Mouse (Mus musculus) mature B cell (primary cell): ENCODE results near the gene Rmnd1.

ENCODE experiments used
- in situ Hi-C: fragments of 300-500 bp; cut with MboI; formaldehyde crosslinking; loops from 2 replicates; pipeline ENCODE4 v1.14.3; 2019

Gene Rmnd1

DNA sequence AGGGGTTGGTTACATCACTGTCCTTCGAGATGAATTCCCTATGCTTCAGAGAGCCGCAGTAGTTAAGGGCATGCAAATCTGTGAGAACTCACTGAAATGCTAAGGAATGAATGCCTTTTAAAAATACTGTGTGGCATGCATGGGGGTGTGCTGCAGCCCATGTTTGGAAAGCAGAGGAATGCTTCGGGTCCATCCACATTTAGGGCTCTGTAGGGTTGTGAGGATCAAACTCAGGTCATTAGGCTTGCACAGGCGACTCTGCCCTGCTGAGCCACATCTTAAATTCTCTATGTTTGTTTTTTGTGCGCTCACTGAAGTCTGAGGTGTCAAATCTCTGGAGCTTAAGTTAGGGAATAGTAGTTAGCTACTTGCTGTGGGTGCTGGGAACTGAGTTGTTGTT is 41.1 kb downstream of the Rmnd1 start:
- in situ Hi-C loops, result no loop called here

DNA sequence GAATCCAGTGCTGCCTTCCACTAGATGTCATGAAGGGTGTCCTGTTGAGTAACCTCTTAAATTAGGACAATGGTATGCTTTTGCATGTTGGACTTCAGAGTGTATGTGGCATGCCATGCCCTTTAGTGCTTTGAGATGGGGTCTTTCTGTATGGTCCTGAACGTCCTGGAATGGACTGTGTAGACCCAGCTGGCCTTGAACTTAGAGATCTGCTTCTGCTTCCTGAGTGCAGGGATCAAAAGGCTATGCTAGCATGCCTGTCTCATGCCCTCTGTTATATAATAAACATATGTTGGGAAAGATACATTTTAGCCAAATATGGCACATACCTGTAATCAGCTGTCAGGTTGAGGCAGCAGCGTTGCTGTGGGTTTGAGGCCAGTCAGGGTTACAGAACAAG is 41.6 kb downstream of the Rmnd1 start:
- in situ Hi-C loops, result no loop called here

DNA sequence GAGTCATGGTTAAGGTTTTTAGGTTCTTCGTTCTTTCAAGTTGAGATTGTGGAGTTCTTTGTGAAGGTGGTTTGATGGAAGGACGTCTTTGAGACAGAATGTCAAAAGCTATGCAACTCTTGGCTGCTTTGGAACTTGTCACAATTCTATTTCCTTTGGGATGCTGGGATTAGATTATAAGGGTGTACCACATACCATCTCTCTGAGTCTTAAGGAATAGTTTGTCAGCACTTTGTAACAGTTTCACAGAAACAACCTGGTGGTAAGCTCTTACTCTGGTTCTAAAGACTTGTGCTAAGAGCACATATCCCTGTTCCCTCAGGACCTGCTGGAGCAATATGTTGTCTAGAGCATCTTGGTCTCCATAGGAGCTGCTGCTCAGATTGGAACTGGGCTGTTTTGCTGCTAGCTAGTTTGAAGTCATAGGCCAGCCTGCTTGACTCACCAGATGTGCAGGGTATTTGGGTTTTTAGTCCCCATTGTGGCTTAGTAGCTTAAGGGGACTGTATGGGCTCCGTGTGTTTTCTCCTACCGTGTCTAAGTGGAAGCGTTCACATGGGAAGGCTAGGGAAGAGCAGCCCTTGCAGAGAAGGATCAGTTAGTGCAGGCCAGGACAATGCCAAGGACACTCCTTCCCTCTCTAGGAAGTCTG is 42.6 kb downstream of the Rmnd1 start:
- in situ Hi-C loops, result no loop called here

DNA sequence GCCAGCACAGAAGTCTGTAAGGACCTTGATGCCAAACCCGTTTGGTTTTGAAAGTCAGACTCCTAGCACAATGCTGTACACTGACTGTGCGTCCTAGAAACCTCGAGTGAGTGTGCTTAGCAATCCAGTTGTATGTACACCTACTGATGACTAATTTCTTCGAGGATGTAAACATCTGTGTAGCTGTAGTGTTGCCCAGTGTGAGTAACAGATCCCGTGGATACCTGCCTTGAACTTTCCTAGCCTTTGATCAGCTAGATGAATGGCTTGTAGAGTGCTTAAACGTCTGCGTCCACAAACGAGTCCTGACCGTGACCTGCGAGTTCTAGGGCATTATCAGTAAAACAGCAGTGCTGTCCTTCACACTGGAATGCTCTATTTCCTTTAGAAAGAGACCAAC is 43.2 kb downstream of the Rmnd1 start:
- in situ Hi-C loops, result no loop called here

DNA sequence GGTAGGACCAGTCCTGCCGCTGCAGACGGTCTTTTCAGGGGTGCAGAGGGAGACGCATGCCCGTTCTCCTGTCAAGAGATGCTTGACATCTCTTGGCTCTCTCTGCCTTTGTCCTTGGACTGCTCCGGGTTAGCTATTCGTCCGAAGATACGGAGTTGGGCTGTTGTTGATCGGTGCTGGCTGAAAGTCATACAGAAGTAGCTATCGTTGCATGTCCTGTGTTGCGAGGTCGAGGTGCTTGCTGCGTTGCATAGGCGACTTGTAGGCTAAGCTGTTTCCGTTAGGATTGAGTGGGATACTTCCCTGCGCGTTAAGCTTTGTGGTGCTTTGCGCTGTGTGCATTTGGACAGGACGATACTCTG is 43.8 kb downstream of the Rmnd1 start:
- in situ Hi-C loops, result no loop called here

DNA sequence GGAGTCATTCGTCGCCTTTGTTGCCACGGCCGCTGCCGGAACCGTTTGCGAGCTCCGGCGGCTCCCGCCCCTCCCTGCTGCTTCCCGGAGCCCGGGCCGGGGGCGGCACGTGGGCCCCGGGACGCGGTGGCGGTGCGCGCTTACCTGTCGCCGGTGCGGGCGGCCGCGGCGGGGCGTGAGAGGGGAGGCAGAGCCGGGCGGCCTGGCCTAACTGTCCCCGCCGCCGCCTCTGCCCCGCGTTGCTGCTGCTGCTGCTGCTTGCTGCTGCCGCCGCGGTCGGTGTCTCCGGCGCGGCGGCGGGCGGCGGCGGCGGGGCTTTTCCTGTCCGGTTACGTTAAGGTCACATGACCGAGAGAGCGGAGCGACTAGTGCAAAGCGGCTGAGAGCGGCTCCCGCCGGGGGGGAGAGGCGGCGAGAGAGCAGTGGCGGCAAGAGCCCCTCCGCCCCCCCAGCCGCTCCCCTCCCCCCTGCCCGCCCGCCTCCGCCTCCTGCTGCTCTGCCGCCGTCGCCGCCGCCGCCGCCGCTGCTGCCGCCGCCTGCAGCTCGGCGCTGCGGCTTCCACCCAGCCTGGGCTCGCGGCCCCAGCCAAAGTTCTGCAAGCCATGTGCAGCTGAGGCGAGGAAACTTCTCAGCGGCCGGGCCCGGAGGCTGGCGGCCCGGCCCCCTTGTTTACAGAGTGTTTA is 44.3 kb downstream of the Rmnd1 start, which contains the start of gene Zbtb2:
Gene Zbtb2, minus strand, starts transcription at position 408 of the 683 bp plus-strand sequence.
- in situ Hi-C loops, result no loop called here

DNA sequence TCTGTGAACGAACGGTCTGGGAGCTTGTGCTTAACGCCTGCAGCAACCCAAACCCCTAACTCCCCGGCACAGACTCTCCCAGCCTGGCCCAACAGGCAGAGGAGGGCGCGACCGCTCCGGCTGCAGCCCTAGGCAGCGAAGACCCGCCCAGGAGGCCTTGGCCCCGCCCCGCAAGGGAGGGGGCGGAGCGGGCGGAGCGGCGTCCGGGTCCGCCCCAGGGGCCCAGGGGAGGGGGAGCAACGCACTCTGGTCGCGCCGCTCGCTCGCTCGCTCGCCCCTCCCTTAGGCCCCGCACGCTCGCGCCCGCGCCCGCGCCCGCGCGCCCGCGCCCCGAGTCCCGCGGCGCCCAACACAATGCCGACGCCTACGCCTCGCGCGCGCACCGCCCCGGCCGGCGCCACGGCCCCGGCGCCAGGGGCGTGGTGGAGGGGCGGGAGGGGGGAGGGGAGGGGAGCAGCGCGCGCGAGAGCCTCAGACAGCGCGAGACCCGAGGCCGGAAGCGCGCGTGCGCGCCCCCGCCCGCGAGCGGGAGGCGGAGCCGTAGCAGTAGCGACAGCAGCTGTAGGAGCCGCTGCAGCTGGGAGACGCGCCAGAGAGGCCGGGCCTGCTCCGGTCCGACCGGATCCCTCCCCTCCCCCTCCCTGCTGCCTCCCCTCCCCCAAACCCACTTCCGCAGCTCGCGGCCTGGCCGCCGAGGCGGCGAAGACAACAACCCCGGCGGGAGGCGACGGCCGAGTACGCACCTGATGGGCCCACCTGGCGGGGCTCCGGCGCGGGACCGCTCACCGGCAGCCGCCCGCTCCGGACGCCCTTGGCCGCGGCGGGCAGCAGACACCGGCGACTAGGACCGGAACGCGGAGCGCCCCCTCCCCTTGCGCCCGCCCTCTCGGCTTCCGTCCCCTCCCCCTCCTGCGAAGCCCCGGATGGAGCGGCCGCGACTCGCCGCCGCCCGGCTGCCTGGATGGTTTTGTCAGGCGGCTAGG is 45.3 kb downstream of the Rmnd1 start:
- in situ Hi-C loops, result no loop called here

DNA sequence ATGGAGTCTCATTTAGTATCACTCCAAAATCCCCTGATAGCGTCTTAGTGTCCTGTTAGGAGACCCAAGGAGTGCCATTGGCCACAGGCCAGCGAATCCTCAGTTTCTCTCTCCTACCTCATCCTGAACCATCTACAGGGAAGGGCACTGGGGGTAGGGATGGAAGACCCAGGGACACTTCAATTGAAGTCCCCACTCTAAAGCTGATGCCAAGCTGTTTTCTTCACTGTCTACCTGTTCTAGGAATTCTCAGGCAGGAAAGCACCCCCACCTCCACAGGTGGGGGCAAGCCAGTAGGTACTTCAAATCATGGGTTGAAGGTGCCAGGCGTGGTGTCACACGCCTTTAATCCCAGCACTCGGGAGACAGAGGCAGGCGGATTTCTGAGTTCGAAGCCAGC is 47.9 kb downstream of the Rmnd1 start:
- in situ Hi-C loops, result no loop called here

DNA sequence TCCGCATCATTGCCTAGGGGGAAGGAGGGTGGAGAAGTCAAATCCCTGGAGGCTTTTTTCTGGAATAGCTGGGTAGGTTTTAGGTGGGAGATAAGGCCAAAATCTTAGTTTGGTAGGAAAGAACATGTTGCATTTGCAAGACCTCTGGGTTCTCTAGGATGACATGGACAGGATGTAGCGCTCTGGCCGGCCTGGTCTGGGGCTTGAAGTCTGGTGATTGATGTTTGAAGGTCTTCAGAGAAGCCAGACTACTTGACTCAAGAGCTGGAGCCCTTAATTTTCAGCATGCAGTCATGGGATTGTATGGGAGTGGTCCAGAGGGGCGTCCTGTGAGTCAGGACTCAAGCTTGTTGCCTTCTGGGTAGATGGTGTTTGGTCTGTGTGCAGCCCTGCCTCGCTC is 51.4 kb downstream of the Rmnd1 start:
- in situ Hi-C loops, result no loop called here

DNA sequence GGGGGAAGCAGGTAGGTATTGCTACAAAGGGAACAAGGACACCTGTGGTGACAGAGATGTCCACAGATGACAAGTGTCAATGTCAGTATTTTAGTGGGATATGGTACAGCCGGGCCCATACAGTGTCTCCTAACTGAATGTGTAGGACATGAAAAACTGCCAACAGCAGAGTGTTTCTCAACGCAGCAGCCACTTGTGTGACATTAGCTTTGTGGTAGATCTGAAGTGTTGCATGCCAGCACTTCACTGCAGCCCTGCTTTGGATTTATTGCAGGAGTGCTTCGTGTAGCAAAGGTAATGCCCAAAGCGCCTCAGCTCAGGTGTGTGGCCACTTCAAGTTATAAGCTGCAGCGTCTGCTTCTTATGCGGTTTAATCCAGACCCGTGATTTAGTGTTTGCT is 55.3 kb downstream of the Rmnd1 start:
- in situ Hi-C loops, result no loop called here

DNA sequence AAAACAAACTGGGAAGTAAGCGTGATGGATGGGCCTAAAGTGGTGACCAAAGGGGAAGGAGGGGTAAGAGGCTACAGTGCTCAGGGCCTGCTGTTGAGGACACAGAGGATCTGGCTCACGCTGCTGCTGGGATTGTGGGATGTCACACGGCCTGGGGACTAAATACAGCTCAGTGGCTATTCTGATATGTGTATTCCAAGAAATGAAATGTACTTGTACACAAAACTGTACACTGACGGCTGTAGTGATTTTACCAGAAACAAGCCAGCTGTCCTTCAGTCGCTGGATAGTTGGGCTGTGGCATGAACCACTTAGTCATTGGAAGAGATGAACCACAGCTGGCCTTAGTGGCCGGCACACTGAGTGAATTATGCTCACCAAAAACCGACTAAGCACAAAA is 55.7 kb downstream of the Rmnd1 start:
- in situ Hi-C loops, result no loop called here

DNA sequence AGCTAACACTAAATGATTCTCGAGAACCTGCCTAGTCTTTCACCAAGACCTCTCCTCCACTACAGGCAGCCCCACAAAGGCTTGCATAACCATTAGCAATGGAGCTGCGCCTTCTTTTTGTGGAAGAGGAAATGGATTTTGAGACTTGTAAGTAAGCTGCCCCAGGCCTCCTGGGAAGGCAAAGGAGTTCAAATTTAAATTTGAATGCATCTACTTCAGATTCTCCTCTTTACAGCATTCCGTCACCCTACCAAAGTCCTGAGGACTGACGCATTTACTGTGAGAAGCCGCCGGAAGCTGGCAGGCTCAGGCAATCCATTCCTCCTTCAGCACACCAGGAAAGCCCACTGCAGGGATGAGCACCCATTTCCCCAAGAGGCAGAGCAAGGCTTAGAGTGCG is 56.9 kb downstream of the Rmnd1 start:
- in situ Hi-C loops, result no loop called here

DNA sequence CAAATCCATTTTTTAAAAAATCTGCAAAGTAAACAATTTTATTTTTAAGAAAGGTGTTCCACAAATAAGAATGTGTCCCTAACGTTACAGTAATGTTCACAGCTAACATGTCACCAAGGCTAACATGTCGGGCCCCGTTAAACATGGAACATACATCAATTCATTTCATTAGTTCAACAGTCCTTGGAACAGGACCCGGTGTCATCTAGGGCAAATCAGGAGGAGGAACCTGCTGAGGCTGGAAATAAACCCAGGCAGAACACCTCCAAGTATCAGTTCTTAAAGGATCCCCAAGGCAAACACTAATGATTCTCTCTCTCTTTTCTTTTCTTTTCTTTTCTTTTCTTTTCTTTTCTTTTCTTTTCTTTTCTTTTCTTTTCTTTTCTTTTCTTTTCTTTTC is 57.5 kb downstream of the Rmnd1 start:
- in situ Hi-C loops, result no loop called here

DNA sequence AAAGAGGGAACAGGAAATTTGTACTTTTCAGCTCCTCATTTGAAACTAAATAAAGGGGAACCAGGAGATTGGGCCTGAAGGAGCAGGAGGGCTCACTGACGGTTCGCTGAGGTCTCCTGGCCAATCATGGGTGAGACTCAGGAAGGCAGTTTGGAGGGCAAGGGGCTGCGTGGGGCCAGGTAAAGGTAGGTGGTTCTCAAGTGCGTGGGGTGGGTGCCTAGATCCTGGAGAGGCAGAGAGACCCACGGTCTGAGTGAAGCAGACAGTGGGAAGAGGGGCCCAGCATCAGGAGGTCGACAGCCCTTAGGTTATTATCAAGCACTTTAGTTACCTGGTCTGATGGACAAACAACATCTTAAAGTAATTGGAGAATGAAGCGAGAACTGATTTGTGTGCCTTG is 57.9 kb downstream of the Rmnd1 start:
- in situ Hi-C loops, result no loop called here

DNA sequence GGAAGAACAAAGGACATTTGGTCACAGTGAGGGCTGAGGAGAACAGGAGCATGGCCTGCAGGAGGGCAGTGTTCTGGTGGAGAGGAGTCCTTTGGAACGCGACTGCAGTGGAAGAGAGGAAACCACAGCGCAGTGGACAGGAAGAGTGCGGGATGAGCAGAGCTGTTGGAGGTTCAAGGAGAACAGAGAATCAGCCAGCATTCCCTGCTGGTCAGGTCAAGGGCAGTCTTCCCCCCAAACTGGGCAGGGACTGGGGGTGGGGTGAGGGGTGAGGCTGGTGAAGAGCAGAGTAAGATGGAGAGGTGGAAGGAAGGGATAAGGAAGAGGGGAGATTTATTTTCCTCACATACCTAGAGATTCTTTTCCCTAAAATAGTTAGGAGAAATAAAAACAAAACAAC is 58.6 kb downstream of the Rmnd1 start:
- in situ Hi-C loops, result no loop called here

DNA sequence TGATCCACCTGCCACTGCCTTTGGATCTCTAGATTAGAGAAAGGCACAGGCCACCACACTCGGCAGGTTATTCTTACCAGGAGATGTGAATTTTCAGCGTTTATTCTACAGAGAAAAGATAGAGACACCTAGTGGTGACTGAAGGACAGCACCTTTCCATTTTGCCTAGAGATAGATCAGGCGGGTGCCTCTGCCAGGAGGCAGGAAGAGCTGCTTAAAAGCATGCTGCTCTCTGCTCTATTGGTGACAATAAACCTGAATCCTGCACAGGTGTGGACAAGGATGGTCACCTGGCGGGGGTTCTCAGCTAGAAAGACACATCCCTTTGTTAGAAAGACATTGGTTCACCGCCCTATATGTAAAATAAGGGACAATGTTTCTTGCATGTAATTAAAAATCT is 60.2 kb downstream of the Rmnd1 start:
- in situ Hi-C loops, result no loop called here

DNA sequence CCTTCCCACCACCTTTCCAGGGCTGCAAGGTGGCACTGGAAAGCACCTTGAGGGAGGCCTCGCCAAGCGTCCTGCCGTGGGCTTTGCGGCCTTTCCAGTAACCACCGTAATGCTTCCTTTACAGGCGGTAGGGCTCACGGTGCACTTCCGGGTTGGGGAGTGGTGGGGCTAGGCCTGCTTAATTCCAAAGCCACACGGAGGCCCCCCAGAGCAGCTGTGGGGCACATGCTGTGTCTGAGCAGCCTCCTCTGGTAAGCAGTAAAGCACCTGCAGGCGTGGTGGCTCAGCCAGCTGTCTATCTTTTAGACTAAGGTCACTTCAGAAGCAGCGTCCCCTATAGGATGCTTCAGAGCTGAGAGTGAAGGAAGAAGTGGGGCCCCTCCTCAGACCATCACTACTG is 62.1 kb downstream of the Rmnd1 start:
- in situ Hi-C loops, result no loop called here

DNA sequence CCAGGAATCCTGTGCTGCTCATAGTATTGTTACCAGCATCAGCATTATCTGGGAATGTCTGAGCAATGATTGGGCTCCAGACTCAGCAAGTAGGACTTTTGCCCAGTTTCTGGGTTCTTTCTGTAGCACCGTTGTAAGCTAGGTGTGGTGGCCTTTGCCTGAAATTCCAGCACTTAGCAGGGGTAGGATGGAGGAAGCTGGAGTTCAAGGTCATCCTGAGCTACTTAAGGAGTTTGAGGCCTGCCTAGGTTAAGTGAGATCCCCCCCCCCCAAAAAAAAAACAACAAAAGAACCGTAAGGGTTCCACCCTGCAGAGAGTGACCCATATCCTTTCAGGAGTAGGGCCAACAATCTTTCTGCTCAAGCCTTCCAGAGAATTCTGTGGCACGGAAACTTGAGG is 67.6 kb downstream of the Rmnd1 start:
- in situ Hi-C loops, result no loop called here

DNA sequence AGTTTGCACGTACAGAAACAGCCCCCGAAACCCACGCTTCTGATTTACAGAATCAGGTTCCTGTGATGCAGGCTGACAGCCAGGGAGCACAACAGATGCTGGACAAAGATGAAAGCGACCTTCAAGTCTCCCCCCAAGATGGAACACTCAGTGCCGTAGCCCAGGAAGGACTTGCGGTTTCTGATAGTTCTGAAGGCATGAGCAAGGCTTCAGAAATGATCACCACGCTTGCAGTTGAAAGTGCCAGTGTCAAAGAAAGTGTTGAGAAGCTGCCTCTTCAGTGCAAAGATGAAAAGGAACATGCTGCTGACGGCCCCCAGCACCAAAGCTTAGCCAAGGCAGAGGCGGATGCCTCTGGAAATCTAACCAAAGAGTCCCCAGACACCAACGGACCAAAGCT is 74.8 kb downstream of the Rmnd1 start:
- in situ Hi-C loops, result no loop called here

DNA sequence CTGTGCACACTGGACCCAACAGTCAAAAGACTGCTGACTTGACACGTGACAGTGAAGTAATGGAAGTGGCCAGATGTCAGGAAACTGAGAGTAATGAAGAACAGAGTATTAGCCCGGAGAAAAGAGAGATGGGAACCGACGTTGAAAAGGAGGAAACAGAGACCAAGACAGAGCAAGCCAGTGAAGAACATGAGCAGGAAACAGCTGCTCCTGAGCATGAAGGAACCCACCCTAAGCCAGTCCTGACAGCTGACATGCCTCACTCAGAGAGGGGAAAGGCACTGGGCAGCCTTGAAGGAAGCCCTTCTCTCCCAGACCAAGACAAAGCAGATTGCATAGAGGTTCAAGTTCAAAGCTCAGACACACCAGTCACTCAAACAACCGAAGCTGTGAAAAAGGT is 75.5 kb downstream of the Rmnd1 start:
- in situ Hi-C loops, result no loop called here

DNA sequence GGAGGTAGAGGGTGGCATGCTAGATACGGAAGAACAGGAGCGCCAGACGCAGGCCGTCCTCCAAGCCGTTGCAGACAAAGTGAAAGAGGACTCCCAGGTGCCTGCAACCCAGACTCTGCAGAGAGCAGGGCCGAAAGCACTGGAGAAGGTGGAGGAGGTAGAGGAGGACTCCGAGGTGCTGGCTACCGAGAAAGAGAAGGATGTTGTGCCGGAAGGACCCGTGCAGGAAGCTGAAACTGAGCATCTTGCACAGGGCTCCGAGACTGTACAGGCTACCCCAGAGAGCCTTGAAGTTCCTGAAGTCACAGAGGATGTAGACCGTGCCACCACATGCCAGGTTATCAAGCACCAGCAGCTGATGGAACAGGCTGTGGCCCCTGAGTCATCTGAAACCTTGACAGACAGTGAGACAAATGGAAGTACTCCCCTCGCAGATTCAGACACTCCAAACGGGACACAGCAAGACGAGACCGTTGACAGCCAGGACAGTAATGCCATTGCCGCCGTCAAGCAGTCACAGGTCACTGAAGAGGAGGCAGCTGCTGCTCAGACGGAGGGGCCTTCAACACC is 76.2 kb downstream of the Rmnd1 start:
- in situ Hi-C loops, result no loop called here
